10 mouse cellular contexts compared by ENCODE assay signal in genomic region chr6:141041358-141041757, GRCm38 (mm10).
DNase-seq lines count a peak whose midpoint lies in the region; ATAC-seq and TF ChIP-seq lines count a peak whose summit lies in the region.
"Had no signal": no experiment of that assay in that cellular context is flagged by ENCODE, and none has a peak within 500 bp of the region (broad histone marks: within the 10 kb centered on the region; RNA-seq: fewer than 3 reads in every experiment).

No protein-coding gene starts in this region.

- TF ChIP-seq CTCF in hindbrain, postnatal 0 days (IDR thresholded peaks at IDR 0.05; ENCODE audit: low read depth): no peak

- H3K4me3 ChIP-seq in hindbrain, postnatal 0 days (ENCODE audit: low read length): no peak overlapping the region
- H3K4me3 ChIP-seq: limb, embryonic 12.5 days; neural tube, embryonic 13.5 days had no signal

- DNase-seq in gastrocnemius, postnatal 25 days: peak; percentile 13
- no peak for DNase-seq in gastrocnemius, postnatal 10 days
- peak; percentile 10 to 31 for DNase-seq in heart, adult 9 months (ENCODE audit: low spot score in 2 of 2)
- peak; percentile 18 for DNase-seq in hindbrain, postnatal 0 days (ENCODE audit: low spot score)
- peak; percentile 51 for DNase-seq in lung, postnatal 36 days
- DNase-seq in spleen, postnatal 4 days (ENCODE audit: low spot score in 2 of 2): no peak
- DNase-seq in spleen, postnatal 10 days (ENCODE audit: low spot score in 2 of 2): no peak
- DNase-seq in spleen, adult 12 weeks (ENCODE audit: low spot score): no peak

- H3K36me3 ChIP-seq in hindbrain, postnatal 0 days (ENCODE audit: insufficient read depth, low read length): no peaks in the 10 kb centered on the region
- H3K36me3 ChIP-seq: limb, embryonic 12.5 days; neural tube, embryonic 13.5 days had no signal

- ATAC-seq in hindbrain, postnatal 0 days: peak; percentile 71

- no peak overlapping the region for H3K9ac ChIP-seq in hindbrain, postnatal 0 days (replicated peaks; ENCODE audit: low read length)
- H3K9ac ChIP-seq: limb, embryonic 12.5 days; neural tube, embryonic 13.5 days had no signal

- no peaks in the 10 kb centered on the region for H3K4me1 ChIP-seq in hindbrain, postnatal 0 days (ENCODE audit: insufficient read depth, low read length)
- H3K4me1 ChIP-seq: limb, embryonic 12.5 days; neural tube, embryonic 13.5 days had no signal

- H3K4me2 ChIP-seq in hindbrain, postnatal 0 days (ENCODE audit: low read depth, low read length): no peak overlapping the region
- H3K4me2 ChIP-seq: limb, embryonic 12.5 days; neural tube, embryonic 13.5 days had no signal

- WGBS in hindbrain, postnatal 0 days: 42% methylated on average over 5 of the region's 5 CpGs

- no peaks in the 10 kb centered on the region for H3K9me3 ChIP-seq in hindbrain, postnatal 0 days (ENCODE audit: low read length)
- H3K9me3 ChIP-seq: limb, embryonic 12.5 days; neural tube, embryonic 13.5 days had no signal

- no peak overlapping the region for H3K27ac ChIP-seq in hindbrain, postnatal 0 days
- H3K27ac ChIP-seq: limb, embryonic 12.5 days; neural tube, embryonic 13.5 days had no signal

- no peaks in the 10 kb centered on the region for H3K27me3 ChIP-seq in hindbrain, postnatal 0 days (ENCODE audit: insufficient read depth, low read length)
- H3K27me3 ChIP-seq: limb, embryonic 12.5 days; neural tube, embryonic 13.5 days had no signal

Comparison
In these comparisons a context has a peak if more than half of its experiments do, and no peak if none do; other contexts are left out.
1. DNase-seq: peak in gastrocnemius, postnatal 25 days (single experiment), heart, adult 9 months (2 of 2), hindbrain, postnatal 0 days (single experiment) and lung, postnatal 36 days (single experiment); none in gastrocnemius, postnatal 10 days (single experiment), spleen, postnatal 4 days (0 of 2), spleen, postnatal 10 days (0 of 2) and spleen, adult 12 weeks (single experiment).